Mouse (Mus musculus) embryonic facial prominence, embryonic 14.5 days (tissue): Measurements from ENCODE around the gene Gnb1. TPM values are rescaled to one million over a fixed set of nuclear protein-coding genes. Genes with fewer than 3 reads are reported as not detected.
"Not testable (repeated sequence)": the region's sequence is repeated elsewhere in the genome, so short reads cannot be mapped to it uniquely, and the experiment has no call there.

Source experiments
- ATAC-seq: fragments of 200-750 bp; cut with Nextera tagmentation; 2 replicates; pipeline ENCODE4 v1.8.0; 2017; ENCODE audit warnings: low read depth, moderate number of reproducible peaks, moderate TSS enrichment
- DNase-seq: peaks from one replicate; pipeline ENCODE4 v3.0.0-alpha.2; 2015; ENCODE audit warnings: low spot score
- H3K27ac ChIP-seq: fragments of 300-500 bp; sonication (generic); replicated peaks from 2 replicates; pipeline ENCODE4 v1.5.1; 2014; ENCODE audit warnings: low read depth, mild to moderate bottlenecking, low read length, moderate library complexity
- H3K27me3 ChIP-seq: fragments of 300-500 bp; sonication (generic); replicated peaks from 2 replicates; pipeline ENCODE4 v1.6.1; 2014; ENCODE audit warnings: low read length; ENCODE audit not compliant: control insufficient read depth, insufficient read depth
- H3K36me3 ChIP-seq: fragments of 300-500 bp; sonication (generic); 2 replicates; pipeline ENCODE4 v1.6.1; 2014; ENCODE audit warnings: low read length, mixed read lengths; ENCODE audit not compliant: control insufficient read depth, insufficient read depth
- H3K4me1 ChIP-seq: fragments of 300-500 bp; sonication (generic); 2 replicates; pipeline ENCODE4 v1.6.1; 2014; ENCODE audit warnings: antibody characterized with exemption, low read length; ENCODE audit not compliant: control insufficient read depth, insufficient read depth
- H3K4me2 ChIP-seq: fragments of 300-500 bp; sonication (generic); 2 replicates; pipeline ENCODE4 v1.6.1; 2014; ENCODE audit warnings: low read depth, mild to moderate bottlenecking, low read length, moderate library complexity, mixed read lengths
- H3K4me3 ChIP-seq: fragments of 300-500 bp; sonication (generic); 2 replicates; pipeline ENCODE4 v1.5.1; 2014; ENCODE audit warnings: low read depth, mild to moderate bottlenecking, low read length
- H3K9ac ChIP-seq: fragments of 300-500 bp; sonication (generic); 2 replicates; pipeline ENCODE4 v1.6.1; 2014; ENCODE audit warnings: low read depth, mild to moderate bottlenecking, low read length, moderate library complexity, mixed read lengths
- H3K9me3 ChIP-seq: fragments of 300-500 bp; sonication (generic); 2 replicates; pipeline ENCODE4 v1.6.1; 2016; ENCODE audit warnings: low read length; ENCODE audit not compliant: control insufficient read depth
- WGBS: fragments of 180-500 bp; shearing (Covaris S2); extraction: QIAGEN DNeasy Blood & Tissue Kit; methylation state at CpG from one replicate; pipeline ENCODE4 v1.1.7; 2014; 5-methylcytosine and 5-hydroxymethylcytosine counted together
- polyA plus RNA-seq: library from polyadenylated mRNA; unstranded; fragments of >200 nt; fragmentation: Nextera tagmentation; extraction: Ambion mirVana; gene quantifications from 2 replicates; pipeline ENCODE4 v1.2.1, GENCODE M21; 2014

Gene Gnb1
- polyA plus RNA-seq, 1 experiment from 2014 or later: 448 TPM

- Histone ChIP-seq H3K4me2 (peak overlapping the region; percentile 74), H3K36me3 (peaks cover 35% of the 10 kb centered on the region), H3K27me3 (no peaks in the 10 kb centered on the region), H3K27ac (peak overlapping the region; percentile 88), H3K9ac (peak overlapping the region; percentile 61), H3K9me3 (no peaks in the 10 kb centered on the region), H3K4me3 (peak overlapping the region; percentile 92), H3K4me1 (peaks cover 24% of the 10 kb centered on the region)
- 4% methylated on average over 19 of the region's 19 CpGs for WGBS
- peak; percentile 53 for DNase-seq
- 0 out of 2 replicates have a peak, but pooled peaks have one; percentile 5 for ATAC-seq
Observed at GRCm38 (mm10) chr4:155562725-155563399, 71.7 kb downstream of the Gnb1 start.

GRCm38 (mm10) chr4:155563400-155564231 lies 72.5 kb downstream of the Gnb1 start:
- Histone ChIP-seq H3K4me3 (peak overlapping the region; percentile 92), H3K4me2 (peak overlapping the region; percentile 74), H3K36me3 (peaks cover 28% of the 10 kb centered on the region), H3K27me3 (no peaks in the 10 kb centered on the region), H3K9me3 (no peaks in the 10 kb centered on the region), H3K4me1 (peaks cover 24% of the 10 kb centered on the region), H3K27ac (peak overlapping the region; percentile 88), H3K9ac (peak overlapping the region; percentile 83)
- DNase-seq: peak; percentile 99
- under 1% methylated on average over 45 of the region's 69 CpGs for WGBS
- peak; percentile 96 for ATAC-seq

- peak overlapping the region; percentile 83 for H3K9ac ChIP-seq
- WGBS: 13% methylated on average over 20 of the region's 20 CpGs
- H3K4me2 ChIP-seq: peak overlapping the region; percentile 74
- H3K27ac ChIP-seq: peak overlapping the region; percentile 85
- peak overlapping the region; percentile 92 for H3K4me3 ChIP-seq
- ATAC-seq (no peak), DNase-seq (peak; percentile 29)
- H3K9me3 ChIP-seq: no peaks in the 10 kb centered on the region
- peaks cover 24% of the 10 kb centered on the region for H3K4me1 ChIP-seq
- H3K36me3 ChIP-seq: peaks cover 19% of the 10 kb centered on the region
- H3K27me3 ChIP-seq: no peaks in the 10 kb centered on the region
Observed at GRCm38 (mm10) chr4:155564315-155565069, 73.3 kb downstream of the Gnb1 start.

GRCm38 (mm10) chr4:155566555-155566954 lies 75.4 kb downstream of the Gnb1 start:
- Histone ChIP-seq H3K27me3 (no peaks in the 10 kb centered on the region), H3K9ac (no peak overlapping the region), H3K9me3 (no peaks in the 10 kb centered on the region), H3K4me2 (no peak overlapping the region), H3K36me3 (no peaks in the 10 kb centered on the region), H3K4me1 (peaks cover 24% of the 10 kb centered on the region), H3K4me3 (no peak overlapping the region), H3K27ac (no peak overlapping the region)
- WGBS: 67% methylated on average over 8 of the region's 8 CpGs
- ATAC-seq (no peak), DNase-seq (no peak)

GRCm38 (mm10) chr4:155568170-155568569 lies 77.0 kb downstream of the Gnb1 start:
- WGBS: 33% methylated on average over 2 of the region's 2 CpGs
- no peak overlapping the region for H3K9ac ChIP-seq
- no peaks in the 10 kb centered on the region for H3K36me3 ChIP-seq
- DNase-seq (peak; percentile 43), ATAC-seq (no peak)
- H3K27ac ChIP-seq: no peak overlapping the region
- no peaks in the 10 kb centered on the region for H3K27me3 ChIP-seq
- H3K4me1 ChIP-seq: peaks cover 13% of the 10 kb centered on the region
- H3K9me3 ChIP-seq: no peaks in the 10 kb centered on the region
- no peak overlapping the region for H3K4me2 ChIP-seq
- H3K4me3 ChIP-seq: no peak overlapping the region

GRCm38 (mm10) chr4:155568632-155569370 lies 77.6 kb downstream of the Gnb1 start:
- WGBS: 89% methylated on average over 7 of the region's 7 CpGs

GRCm38 (mm10) chr4:155569818-155570217 lies 78.7 kb downstream of the Gnb1 start:
- H3K9ac ChIP-seq: no peak overlapping the region
- no peak for DNase-seq
- peaks cover 9% of the 10 kb centered on the region for H3K4me1 ChIP-seq
- 88% methylated on average over 6 of the region's 6 CpGs for WGBS
- H3K27me3 ChIP-seq: no peaks in the 10 kb centered on the region
- H3K36me3 ChIP-seq: no peaks in the 10 kb centered on the region
- H3K4me3 ChIP-seq: no peak overlapping the region
- H3K27ac ChIP-seq: no peak overlapping the region
- no peaks in the 10 kb centered on the region for H3K9me3 ChIP-seq
- no peak overlapping the region for H3K4me2 ChIP-seq
- no peak for ATAC-seq

More at GRCm38 (mm10) chr4:155568632-155569370, 77.6 kb downstream of the Gnb1 start:
- Histone ChIP-seq H3K27me3 (no peaks in the 10 kb centered on the region), H3K27ac (no peak overlapping the region), H3K4me3 (no peak overlapping the region), H3K9ac (no peak overlapping the region), H3K4me2 (no peak overlapping the region), H3K9me3 (no peaks in the 10 kb centered on the region), H3K4me1 (peaks cover 13% of the 10 kb centered on the region), H3K36me3 (no peaks in the 10 kb centered on the region)
- ATAC-seq: no peak
- DNase-seq: no peak

- not testable (repeated sequence) for H3K4me2 ChIP-seq, H3K4me1 ChIP-seq, H3K27ac ChIP-seq, H3K36me3 ChIP-seq, DNase-seq, H3K9ac ChIP-seq, H3K4me3 ChIP-seq, H3K9me3 ChIP-seq, ATAC-seq, H3K27me3 ChIP-seq
- 90% methylated on average over 11 of the region's 11 CpGs for WGBS
Observed at GRCm38 (mm10) chr4:155570315-155570714, 79.2 kb downstream of the Gnb1 start.
